Mouse (Mus musculus): Measurements from ENCODE around the gene Zfp446.

Zfp446 gene

DNA sequence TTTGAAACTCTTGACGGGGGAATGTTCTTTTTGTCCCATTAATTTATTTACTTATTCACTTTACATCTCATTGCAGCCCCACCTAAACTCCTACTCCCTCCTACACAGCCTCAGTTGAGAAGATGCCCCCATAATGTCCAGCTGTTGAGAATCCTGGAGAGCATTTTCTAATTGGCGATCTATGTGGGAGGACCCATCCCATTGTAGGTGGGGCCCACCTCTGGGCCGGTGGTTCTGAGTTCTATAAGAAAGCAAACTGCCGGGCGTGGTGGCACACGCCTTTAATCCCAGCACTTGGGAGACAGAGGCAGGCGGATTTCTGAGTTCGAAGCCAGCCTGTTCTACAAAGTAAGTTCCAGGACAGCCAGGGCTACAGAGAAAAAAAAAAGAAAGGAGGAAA, 9.3 kb downstream of the Zfp446 start:
- no peak for DNase-seq (ENCODE audit: low read depth, low spot score)

DNA sequence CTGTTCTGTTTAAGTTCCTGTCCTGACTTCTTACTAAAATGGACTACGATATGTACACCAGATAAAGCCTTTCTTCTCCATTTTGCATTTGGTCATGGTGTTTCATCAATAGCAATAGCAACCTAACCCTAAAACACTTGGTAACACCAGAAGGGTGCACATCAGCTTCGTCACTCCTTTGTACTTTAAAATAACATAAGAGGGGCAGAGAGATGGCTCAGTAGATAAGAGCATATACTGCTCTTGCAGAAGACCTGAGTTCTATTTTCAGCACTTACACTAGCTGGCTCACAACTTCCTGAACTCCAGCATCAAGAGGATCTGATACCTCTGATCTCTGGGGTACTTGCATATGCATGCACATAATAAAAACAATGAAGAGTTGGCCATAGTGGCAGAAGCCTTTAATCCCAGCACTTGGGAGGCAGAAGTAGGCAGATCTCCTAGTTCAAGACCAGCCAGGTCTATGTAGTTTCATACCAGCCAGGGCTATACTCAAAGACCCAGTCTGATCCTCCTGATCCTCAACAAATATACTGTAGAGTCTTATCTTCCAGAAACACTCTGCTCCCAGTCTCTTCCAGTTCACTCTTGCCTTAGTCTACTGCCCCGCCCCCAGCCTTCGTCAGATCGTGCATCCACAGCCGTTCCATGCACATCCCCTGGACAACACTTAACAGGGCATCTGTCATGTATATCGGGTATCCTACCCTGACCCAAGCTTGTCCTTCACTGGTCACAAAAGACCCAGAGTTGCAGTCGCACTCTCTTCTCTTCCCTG, 10.0 kb downstream of the Zfp446 start:
- no peak for DNase-seq (ENCODE audit: low read depth, low spot score)

DNA sequence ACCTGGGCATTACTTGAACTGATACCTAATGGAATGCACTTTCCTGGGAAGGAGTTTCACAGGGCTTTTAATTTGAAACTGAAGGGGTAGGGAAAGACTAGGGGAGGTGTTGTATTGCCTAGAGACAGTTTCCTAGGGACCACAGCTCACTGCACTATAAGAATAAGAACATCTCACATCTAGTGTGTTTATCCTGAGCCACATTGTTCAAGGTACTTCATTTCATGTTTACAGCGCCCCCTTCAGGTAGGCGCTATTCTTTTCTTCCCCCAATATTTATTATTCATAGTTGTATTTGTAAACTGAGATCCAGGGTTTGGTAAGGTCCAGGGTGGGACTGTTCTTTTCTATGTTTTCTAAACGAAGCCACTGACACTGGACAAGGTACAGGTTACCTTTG, 14.6 kb downstream of the Zfp446 start:
- no peak for DNase-seq (ENCODE audit: low read depth, low spot score)

DNA sequence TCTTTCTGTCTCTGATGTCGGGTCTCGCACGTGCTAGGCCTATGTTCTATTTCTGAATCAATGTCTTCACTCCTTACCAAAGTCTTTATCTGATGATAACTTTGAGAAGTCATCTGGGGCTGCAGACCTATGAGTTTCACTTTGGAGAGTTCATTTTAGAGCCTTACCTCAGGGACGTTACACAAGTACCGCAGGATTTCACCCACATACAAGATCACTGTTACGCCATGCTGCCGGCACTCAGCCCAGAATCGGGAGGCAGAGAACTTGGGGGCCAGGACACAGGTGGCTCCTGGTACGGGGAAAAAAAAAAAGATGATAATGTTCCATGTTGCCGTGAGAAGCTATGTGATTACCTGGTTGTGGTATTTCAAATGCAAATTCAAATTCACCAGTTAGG, 15.5 kb downstream of the Zfp446 start:
- no peak for DNase-seq (ENCODE audit: low read depth, low spot score)

DNA sequence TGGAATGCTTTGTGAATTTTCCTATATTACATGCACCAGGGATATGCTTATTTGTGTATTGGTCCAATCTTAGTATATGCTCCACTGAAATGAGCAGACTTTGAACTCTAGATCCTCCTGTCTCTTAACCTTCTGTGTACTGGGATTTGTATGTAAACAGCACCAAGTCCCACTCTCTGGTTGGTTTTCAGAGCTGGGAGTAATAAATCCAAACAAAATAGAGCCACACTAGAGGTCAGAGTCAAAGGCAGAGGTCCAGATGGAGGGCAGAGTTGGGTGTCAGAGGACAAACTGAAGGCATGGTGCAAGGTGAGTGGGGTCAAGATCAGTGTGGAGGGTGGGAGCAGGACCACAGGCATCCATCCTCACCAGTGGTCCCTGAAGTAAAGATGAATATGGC, 18.2 kb downstream of the Zfp446 start:
- no peak for DNase-seq (ENCODE audit: low read depth, low spot score)

GRCm38 (mm10) chr7:12997230-12997629, 19.6 kb downstream of the Zfp446 start:
- no peak for DNase-seq (ENCODE audit: low read depth, low spot score)

DNA sequence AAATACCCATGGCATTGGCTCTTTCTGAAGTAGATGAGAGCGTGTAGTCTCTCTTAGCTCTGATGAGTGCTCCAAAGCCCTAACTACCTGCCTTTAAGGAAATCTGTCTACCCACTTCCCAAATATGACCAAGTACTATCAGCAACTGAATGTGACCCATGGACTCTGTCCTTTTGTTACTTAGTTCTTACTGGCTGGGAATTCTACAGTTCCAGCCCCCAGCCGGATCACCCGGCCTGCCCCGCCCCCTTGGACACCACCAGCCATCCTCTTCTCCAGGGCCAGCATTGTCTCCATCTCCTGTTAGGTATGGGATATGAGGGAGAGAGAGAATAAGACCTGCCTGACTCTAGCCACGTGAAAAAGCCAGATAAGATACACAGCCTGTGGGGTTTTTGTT, 20.4 kb downstream of the Zfp446 start, which contains the start of gene Slc27a5:
TSS of gene Slc27a5 (minus strand) at position 140 of the 400 bp plus-strand sequence.
- no peak for DNase-seq (ENCODE audit: low read depth, low spot score)

DNA sequence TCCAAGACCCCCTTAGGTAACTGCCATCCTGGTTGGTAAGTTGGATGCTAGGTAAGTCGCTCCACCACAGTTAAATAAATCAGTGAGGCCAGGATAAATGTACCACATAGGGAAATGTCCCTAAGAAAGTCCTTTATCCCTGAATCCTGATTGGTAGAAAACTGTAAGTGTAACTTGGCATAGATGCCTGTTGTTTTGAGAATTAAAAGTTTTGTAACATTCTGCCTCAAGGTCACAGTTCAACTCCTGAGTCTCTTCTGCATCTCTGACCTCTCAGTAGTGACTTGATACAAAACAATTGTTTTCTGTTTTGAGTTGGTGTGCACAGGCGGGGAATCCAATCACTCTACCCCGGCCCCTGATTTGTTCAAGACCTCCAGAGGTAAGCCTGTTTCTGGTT, 21.2 kb downstream of the Zfp446 start, which contains the start of gene Trim28:
TSS of gene Trim28 (plus strand) at position 264 of the 400 bp plus-strand sequence.
- DNase-seq (ENCODE audit: low read depth, low spot score): no peak

- no peak for DNase-seq (ENCODE audit: low read depth, low spot score)
Measured at GRCm38 (mm10) chr7:13001584-13001983, 23.9 kb downstream of the Zfp446 start.

- no peak for DNase-seq (ENCODE audit: low read depth, low spot score)
Measured at GRCm38 (mm10) chr7:13003380-13003779, 25.7 kb downstream of the Zfp446 start.

DNA sequence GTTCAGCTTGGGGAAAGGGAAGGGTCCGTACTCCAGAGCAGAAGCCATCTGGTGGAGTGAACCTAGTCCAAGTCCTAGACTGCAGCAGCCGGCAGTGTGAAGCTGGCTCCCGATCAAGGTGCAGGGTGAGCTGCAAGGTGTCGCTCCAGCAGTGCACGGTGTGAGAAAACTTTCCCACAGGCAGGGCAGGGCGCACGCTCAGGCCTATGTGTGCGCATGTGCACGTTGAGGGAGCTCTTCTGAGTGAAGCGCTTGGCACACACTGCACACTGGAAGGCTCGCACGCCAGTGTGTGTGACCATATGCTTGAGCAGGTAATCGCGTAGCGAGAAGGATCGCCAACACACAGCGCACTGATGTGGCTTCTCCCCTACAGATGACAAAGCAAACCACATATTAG, 28.4 kb downstream of the Zfp446 start:
- no peak for DNase-seq (ENCODE audit: low read depth, low spot score)

- DNase-seq (ENCODE audit: low read depth, low spot score): no peak
Measured at GRCm38 (mm10) chr7:13006531-13006930, 28.9 kb downstream of the Zfp446 start.

DNA sequence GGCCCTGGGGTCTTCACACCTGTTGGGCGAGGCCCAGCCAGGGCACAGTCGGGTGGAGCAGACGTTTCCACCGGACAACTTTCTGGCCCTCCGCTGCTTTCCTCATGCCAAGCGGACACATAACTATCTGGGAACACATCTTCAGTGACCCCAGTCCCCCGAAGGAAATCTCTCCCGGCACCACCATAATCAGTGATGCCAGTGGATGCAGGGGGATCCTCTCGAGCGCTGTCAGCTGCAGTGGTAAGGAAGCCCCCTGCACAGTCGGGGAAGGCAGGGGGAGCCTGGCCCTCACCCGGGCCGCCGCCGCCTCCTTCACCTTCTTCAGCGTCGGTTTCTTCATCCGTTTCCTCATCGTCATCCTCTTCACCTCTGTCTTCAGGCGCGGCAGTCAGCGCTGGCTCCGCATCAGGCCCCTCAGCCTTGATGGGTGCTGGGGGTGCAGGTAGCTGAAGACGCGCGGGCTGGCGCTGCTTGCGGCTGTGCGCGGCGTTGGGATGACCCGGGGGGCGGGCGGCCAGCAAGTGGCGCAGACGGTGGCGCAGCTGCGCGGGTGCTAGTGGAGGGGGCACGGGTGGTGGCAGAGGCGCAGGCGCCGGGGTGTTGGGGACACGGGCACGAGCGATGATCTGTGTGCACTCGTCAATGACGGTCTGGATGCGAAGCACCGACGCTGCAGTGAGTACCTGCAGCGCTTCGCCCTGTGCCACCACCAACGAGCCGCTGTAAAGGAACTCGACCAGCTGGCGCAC, 29.9 kb downstream of the Zfp446 start:
- no peak for DNase-seq (ENCODE audit: low read depth, low spot score)

GRCm38 (mm10) chr7:13009143-13010004, 31.7 kb downstream of the Zfp446 start:
- DNase-seq (ENCODE audit: low read depth, low spot score): peak; percentile 97

DNA sequence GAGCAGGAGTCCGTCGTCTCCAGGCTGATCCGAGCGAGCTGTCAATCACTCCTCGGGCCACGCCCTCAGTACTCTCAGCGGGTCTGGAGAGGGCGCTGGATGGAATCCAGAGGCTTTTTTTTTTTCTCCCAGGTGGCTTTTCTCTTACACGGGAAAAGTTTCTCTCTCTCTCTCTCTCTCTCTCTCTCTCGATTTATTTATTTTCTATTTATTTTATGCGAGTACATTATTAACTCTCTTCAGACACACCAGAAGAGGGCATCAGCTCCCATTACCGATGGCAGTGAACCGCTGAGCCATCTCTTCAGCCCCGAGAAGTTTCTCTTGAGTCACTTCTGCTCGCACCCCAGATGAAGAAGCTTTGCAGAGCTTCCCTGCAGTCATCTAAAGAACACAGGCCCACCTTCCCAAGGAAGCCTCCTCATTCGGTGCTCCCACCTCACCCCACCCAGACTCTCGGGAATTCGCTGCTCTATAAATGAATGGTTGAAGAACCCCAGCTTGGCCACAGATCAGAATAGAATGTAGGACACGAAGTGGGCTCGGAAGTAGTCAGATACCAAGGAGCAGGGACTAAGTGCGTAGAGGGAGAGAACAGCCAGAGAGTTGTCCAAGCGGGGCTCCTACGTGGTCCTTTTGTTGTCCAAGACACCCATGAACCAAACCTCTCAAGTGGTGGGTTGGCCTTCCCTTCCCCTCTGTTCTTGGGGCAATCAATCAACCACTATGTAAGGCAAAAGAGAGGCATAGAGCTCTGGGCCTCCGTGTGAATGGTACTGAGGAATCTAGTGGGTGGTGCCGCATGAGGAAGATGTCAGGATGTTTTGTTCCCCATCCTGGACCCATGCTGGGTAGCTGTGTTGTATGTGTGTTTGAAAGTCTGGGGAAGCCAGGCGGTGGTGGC, 32.6 kb downstream of the Zfp446 start, which contains the start of gene Zbtb45:
TSS of gene Zbtb45 (minus strand) at position 30 of the 904 bp plus-strand sequence.
- no peak for DNase-seq (ENCODE audit: low read depth, low spot score)

GRCm38 (mm10) chr7:13013671-13014070, 36.0 kb downstream of the Zfp446 start:
- DNase-seq (ENCODE audit: low read depth, low spot score): no peak

DNA sequence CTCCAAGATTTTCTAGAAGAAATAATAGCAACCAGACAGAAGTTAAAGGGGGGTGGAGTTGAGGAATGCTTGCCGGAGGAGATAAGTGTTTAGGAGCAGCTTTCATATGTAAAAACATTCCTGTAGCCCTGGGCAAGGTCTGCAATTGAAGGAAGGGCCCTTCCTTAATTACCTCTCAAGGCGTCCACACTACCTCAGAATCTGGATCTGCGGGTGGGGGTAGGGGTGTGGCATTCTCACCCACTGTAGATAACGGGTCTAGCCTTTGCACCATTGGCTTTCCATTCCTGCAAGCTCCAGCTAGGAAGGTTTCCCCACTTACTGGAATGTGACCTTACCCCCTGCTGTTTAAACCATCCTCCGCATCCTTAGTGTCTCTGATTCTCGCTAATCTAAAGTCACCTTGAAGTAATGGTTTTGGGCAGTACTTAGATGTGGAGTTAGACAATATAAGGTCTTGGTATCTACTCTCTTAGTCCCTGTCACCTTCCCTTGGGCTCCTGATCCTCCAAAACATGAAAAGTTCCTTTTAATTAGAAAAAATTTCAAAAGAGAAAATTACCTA, 36.7 kb downstream of the Zfp446 start:
- DNase-seq (ENCODE audit: low read depth, low spot score): no peak

- DNase-seq (ENCODE audit: low read depth, low spot score): no peak
Measured at GRCm38 (mm10) chr7:13015217-13015616, 37.6 kb downstream of the Zfp446 start.

GRCm38 (mm10) chr7:13022773-13023535, 45.3 kb downstream of the Zfp446 start:
- DNase-seq (ENCODE audit: low read depth, low spot score): no peak
